Mouse (Mus musculus) WW6 (cell line): ENCODE measurements around the gene Col24a1.

Source experiments
- DNase-seq: peaks from one replicate; pipeline ENCODE4 v3.0.0-alpha.2; 2013; ENCODE audit warnings: low read depth, low spot score

The Col24a1 gene

GRCm38 (mm10) chr3:145462351-145462750, 170.1 kb downstream of the Col24a1 start:
- DNase-seq: no peak

DNA sequence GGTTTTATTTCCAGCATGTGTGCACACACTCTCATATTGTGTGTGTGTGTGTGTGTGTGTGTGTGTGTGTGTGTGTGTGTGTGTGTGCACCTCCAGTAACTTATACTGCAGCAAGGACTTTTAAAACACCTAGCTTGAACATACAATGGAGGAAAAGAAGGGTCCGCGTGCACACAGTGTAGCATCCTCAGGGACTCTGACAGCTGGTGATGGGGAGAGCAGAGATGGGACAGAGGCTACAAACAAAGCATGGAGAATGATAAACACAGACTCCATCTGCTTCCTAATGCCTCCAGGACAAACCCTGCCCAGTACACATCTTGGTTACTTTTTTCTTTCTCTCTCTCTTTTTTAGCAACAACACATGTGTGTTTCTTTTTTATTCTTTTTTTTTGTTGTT, 171.5 kb downstream of the Col24a1 start:
- no peak for DNase-seq

- no peak for DNase-seq
These were observed 178.8 kb downstream of the Col24a1 start for GRCm38 (mm10) chr3:145471094-145471493.

GRCm38 (mm10) chr3:145474163-145474562, 181.9 kb downstream of the Col24a1 start:
- DNase-seq: no peak

GRCm38 (mm10) chr3:145476634-145477033, 184.4 kb downstream of the Col24a1 start:
- no peak for DNase-seq

- DNase-seq: no peak
These were observed 184.8 kb downstream of the Col24a1 start for GRCm38 (mm10) chr3:145477074-145477473.

GRCm38 (mm10) chr3:145478446-145478845, 186.2 kb downstream of the Col24a1 start:
- DNase-seq: no peak

GRCm38 (mm10) chr3:145490279-145490678, 198.0 kb downstream of the Col24a1 start:
- DNase-seq: no peak

DNA sequence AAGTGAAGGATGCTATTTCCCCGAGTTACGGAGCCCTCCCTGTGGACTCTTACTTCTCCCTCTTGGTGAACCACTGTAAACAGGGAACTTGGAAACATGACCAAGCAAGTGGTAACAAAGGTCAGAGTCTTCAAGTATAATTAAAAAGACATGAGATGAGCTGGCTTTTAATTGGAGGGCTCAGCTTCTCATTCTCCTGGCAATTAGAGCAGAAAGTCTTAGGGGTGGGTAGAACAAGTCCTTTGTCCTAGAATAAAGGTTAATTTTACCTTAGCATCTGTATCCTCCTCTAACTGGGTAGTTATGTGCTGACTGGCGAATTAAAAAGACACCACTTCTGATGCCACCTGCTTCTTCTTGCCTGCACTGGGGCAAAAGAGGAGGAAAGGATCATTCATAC, 199.1 kb downstream of the Col24a1 start:
- DNase-seq: no peak

GRCm38 (mm10) chr3:145498127-145498526, 205.9 kb downstream of the Col24a1 start:
- no peak for DNase-seq

GRCm38 (mm10) chr3:145498893-145499292, 206.6 kb downstream of the Col24a1 start:
- no peak for DNase-seq

- no peak for DNase-seq
These were observed 212.6 kb downstream of the Col24a1 start for GRCm38 (mm10) chr3:145504830-145505229.

DNA sequence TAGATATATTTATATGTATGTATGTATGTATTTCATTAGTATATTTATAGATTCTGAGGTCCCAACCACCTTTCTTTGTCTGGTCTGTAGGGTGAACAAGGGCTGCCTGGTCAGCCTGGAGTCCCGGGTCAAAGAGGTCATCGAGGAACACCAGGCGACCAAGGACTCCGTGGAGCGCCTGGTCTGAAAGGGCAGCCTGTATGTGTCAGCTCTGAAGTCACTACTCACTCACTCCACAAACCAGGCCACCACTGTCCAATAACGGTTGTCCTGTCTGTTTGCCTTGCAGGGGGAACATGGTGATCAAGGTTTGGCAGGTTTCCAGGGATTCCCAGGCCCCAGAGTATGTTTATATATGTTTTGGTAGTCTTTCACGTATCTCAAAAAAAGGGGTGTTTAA, 216.3 kb downstream of the Col24a1 start:
- DNase-seq: no peak

GRCm38 (mm10) chr3:145514197-145514596, 221.9 kb downstream of the Col24a1 start:
- no peak for DNase-seq

DNA sequence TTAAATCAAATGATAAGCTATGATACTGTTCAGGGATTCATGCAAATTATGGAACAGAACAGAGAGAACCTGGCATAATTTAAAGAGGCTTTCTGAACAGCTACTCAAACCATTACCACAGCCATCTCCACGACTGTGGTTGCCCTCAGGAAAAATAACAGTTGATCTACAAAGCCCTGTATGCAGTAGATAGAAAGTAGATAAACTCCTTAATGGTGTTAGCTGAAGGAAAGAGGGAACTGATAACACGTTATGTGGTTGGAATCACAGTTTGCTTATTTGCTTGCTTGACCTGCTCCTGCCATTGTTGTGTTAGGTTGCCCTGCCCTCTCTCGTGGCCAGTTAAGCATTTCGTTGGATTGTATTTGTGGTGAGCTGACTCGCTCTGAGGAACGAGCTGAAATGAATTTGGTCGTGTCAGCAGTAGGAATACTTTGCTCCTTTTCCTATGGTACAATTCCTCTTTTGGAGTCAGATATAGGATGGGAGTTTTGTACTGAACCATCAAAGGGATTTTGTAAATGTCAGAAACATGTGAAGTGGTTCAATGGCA, 229.3 kb downstream of the Col24a1 start:
- DNase-seq: no peak

- no peak for DNase-seq
These were observed 230.0 kb downstream of the Col24a1 start for GRCm38 (mm10) chr3:145522311-145522710.

DNA sequence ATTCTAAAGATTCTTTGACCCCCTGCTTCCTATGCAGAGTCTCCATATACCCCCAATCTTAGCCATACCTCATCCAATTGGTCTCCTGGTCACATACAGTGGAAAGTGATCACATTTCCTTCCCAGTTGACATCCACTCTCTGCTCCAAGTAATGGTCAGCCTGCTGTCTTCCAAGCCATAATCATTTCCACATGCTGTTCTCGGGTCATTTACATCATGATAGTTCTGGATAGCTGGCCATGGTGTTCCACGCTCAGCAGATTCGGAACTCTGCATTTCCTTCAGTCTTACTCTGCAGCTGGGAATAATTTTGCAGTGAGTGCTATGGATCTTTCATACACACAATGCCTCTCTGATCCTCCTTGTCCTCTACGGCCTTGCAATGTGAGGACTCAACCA, 233.0 kb downstream of the Col24a1 start:
- DNase-seq: no peak

DNA sequence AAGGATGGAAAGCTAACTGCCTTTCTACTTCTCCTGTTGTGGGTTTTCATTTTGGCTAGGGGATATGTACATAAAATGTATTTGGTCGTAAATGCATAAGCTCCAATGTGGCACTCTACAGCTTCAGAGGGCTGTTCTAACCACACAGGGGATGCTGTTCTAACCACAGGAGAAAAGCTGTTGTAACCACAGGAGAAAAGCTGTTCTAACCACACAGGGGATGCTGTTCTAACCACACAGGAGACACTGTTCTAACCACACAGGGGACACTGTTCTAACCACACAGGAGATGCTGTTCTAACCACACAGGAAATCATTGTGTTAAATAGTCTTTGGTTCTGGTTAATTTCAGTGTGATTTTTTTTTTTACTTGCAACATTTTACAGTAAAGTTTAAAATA, 245.6 kb downstream of the Col24a1 start:
- DNase-seq: no peak

DNA sequence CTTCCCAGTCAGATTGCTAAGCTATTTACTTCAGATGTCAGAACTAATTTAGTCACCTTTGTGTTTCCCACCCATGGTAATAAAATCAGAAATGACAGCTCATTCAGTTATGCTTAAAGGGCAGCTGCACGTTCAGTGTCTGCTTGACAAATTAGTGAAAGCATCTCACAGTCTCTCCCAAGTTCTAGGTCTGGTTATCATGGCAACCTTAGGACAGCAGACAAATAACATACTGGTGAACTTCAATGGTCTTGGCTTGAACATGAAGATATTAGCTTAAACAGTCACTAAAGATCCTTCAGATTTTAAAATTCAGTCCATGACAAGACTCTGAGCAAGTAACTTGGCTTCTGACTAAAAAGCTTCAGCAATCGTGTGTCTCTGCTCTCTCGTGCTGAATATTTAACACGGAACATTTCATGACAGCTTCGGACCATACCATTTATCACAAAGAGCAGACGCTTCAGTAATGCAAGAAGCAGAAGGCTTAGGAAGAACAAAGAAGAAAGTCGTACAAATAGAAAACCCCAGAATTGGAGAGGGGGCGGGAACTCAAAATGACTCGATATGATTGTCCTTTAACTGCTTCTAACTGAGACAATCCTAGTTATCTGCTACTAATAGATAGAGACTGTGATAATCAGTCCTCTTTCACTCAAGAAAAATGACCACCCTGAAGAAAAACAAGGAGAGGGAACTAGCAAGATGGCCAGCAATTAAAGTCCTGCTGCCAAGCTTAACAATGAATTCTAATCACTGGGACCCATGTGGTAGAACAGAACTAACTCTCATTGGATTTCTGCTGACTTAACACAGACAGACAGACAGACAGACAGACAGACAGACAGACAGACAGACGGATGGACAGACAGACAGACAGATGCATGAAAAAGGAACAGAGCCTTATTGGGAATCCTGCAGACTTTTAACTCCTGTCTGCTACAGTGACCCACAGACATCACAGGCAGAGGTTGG, 256.5 kb downstream of the Col24a1 start:
- no peak for DNase-seq

DNA sequence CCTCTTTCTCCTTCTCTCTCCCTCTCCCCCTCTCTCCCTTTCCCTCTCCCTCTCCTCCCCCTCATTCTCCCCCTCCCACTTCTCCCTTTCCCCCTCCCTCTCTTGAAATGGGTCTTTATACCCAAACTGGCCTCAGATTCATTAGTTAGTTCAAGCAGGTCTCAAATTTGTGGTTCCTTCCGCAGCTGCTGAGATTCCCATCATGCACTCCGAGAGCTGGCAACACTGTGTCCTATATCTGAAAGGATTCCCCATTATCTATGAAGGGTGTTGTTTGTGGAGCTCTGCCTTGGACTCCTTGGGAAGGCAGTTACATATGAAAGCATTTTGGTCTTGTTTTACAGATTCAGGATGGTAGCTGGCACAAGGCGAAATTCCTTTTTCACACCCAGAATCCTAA, 257.9 kb downstream of the Col24a1 start:
- DNase-seq: no peak

GRCm38 (mm10) chr3:145554388-145554787, 262.1 kb downstream of the Col24a1 start:
- DNase-seq: no peak

DNA sequence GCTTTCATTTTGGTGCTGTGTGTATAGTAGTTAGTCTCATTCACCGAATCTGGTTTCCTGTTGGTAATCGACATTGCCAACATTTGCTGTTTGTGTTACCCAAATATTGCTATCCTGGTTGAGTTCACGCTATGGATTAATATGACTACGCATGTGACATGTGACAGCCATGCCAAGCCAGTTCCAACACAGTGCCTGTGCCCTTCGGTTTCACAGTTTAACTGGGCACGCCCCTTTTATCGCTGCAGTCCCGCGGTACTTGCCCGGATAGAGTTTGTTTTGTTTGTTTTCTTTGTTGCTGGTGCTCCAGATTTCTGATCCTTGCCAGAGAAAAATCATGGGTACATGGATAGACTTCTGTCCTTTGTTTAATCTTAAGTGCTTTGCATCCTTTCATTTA, 263.9 kb downstream of the Col24a1 start:
- DNase-seq: no peak

DNA sequence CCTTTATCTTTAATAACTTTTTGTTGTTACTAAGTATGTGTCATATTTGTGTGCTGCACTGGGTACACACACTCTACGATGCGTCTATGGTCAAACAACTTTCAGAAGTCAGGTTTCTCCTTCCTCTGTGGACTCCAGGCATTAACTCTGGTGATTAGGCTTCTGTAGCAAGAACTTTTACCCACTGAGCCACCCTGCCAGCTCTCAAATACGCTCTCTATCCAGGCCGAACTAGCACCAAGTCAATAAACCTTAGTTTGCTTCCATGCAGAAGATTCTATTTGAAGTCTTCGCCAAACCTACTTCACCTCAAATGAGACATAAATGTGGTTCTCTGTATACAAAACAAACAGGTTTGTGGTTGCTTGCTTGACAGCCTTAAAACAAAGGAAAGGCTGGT, 267.4 kb downstream of the Col24a1 start:
- DNase-seq: no peak
